Mouse (Mus musculus) cerebellum, adult 9-10 months (tissue): ENCODE results near the gene Chic2.

Experiments
- DNase-seq: peaks from one replicate; pipeline ENCODE4 v3.0.0; 2022

Chic2 gene

GRCm38 (mm10) chr5:75066715-75067114, 22.1 kb upstream of the Chic2 start:
- DNase-seq = no peak

GRCm38 (mm10) chr5:75063177-75063576, 18.6 kb upstream of the Chic2 start:
- no peak for DNase-seq

DNA sequence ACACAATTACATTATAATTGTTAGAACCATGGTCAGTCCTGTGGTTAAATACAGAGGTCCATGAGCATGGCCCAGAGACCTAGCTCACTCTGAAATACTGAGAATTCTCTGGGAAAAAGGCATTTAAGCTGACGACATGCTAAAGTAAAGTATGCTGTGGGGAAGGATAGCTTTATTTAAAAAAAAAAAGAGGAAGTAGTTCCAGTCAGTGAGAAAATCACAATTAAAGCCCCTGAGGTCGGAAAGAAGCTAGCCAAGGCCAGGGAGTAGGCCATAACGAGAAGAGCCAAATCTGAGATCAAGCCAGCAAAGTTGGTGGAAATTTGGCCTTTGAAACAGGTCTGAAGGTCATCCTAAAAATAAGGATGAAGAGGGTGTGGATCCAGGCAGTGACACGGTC, 6.5 kb upstream of the Chic2 start:
- no peak for DNase-seq

- DNase-seq = peak; percentile 47
Measured at GRCm38 (mm10) chr5:75046681-75047321, 2.2 kb upstream of the Chic2 start.

DNA sequence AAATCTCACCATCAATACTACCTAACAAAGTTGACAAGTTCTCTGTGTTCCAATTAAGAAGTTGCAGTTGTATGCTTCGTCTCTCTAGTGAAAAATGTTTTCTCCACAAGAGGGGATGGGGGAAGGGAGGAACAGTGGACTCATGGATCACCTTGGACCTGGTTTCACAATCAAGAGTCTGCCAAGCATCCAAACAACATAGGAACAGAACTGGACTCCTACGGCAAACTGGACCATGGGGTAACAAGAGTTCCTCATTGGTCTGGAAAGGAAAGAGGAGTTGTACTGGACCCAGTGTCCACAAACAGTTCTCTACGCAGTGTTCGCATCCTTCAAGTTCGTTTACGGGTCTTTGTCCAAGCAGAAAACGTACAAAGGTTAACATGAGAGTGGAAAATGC, 797 bp upstream of the Chic2 start:
- DNase-seq = peak; percentile 38

- DNase-seq = no peak
Measured at GRCm38 (mm10) chr5:75043621-75044301, 813 bp downstream of the Chic2 start.

DNA sequence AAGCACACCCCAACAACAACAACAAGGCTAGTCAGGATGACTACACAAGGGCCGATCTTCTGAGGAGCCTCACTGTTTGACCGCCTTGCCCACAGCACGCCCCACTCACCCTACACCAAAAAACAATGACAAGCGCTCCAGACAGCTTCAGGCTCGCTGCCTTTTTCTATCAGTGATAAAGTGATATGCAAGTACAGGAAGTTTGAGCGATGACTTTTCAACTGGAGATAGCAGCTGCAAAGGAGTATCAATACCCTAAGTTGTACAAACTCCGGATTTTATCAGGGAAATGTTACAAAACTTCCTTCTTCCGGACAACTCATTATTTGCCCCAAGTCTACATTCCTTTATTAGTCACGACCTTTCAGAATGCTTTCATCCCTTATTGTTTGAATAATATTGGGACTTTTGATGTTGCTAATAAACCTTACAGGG, 1.5 kb downstream of the Chic2 start:
- DNase-seq = peak; percentile 28

GRCm38 (mm10) chr5:75039307-75039706, 5.3 kb downstream of the Chic2 start:
- DNase-seq = no peak

GRCm38 (mm10) chr5:75035475-75035874, 9.1 kb downstream of the Chic2 start:
- no peak for DNase-seq

DNA sequence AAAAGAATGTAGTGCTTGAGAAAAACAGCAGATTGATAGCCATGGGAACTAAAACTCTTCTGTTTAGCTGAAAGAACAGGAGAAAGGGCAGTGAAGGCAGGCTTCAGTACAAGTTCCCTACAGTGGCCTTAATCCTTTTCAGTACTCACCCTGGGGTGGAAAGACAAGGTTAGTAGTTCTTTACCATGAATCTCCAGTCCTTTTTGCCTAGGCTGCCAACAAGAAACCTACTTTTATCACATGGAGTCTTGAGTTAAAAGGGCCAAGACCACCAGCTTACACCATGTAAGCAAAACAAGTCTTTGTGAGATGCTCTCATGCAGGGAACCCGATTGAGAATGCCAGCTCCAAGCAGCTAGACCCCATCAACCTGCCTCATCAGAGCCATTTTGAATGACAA, 29.8 kb downstream of the Chic2 start:
- DNase-seq = no peak

DNA sequence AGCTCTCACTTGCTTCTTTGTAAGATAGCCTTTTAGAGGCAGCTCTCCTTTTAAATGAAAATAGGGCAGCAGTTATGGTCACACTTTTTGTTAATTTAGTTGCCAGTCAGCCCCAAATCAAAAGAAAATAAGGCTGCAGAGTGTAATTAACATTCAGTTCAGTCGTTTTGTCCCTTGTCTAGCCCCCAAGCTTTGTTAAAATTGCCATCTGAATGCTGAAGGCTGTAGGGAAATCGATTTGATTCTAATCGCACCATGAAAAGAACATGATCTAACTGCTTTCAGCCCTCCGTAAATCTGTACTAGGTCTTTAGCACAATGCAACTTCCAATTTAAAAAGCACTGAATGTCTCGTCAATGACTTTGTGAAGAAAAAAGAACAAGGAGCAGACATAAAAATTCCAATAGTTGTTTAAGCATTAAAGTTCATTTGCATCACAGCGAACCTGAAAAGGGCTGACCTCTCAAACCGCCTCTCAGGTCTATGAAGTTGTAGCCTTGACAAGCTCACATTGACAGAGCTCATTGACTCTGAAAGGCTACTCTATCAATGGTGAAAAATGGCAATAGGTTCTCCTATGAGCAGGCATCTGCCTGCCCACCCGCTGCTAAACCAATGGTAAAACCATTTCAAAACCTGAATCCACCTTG, 31.7 kb downstream of the Chic2 start:
- peak; percentile 14 for DNase-seq

- peak; percentile 18 for DNase-seq
Measured at GRCm38 (mm10) chr5:75011985-75012738, 32.4 kb downstream of the Chic2 start.

DNA sequence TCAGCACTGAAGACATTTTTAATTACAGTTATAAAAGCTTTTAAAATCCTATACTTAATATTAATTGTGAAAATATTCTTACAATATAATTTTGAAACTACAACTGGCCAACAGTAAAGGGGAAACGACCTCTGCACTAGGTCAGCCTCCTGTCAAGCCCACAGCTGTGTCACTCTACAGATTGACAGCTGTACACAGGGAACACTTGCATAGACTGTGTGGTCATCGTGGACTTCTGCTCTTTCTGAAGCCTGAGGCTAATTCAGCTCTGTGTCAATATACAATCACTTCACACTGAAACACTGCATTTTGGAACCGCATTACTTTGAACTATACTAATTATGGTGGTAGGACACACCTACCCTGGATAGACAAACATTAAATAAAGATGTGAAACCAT, 39.8 kb downstream of the Chic2 start:
- no peak for DNase-seq

GRCm38 (mm10) chr5:75002109-75002508, 42.5 kb downstream of the Chic2 start:
- peak; percentile 60 for DNase-seq

DNA sequence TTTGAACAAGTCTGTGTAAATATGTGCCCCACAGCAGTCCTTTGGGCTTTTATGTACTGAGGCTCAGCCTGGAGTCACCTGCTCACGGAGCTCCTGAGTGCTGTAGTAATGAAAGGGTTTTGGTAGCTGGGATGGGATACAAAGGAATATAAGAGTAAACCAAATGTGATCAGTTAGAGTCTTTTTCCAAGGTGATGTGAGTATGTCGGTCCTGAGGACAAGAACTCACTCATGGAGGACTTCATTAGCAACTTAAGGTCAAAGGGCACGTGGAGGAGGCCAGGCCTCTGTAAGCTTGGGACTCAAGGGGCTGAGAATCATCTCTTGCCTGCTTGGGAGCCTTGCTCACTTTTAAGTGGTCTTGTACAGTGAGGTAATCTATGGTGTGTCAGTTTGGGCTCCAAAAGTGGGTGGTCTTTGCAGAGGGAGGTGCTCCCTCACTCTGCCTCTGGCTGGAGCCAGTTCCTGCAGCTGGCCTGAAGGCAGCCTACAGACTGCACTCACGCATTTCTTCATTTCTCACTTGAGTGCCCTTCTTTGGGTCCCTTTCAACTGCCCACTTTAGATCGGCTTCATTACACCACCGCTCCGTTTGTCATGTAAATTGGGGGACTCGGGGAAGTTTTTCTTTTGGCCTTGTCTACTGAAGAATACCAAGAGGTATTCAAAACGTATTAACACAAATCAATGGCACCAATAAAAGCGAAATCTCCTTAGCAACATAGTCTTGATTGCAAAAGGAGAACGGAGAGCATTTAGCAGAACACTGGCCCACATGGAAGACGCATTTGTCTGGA, 45.7 kb downstream of the Chic2 start:
- DNase-seq = no peak

- no peak for DNase-seq
Measured at GRCm38 (mm10) chr5:74994947-74995346, 49.6 kb downstream of the Chic2 start.

DNA sequence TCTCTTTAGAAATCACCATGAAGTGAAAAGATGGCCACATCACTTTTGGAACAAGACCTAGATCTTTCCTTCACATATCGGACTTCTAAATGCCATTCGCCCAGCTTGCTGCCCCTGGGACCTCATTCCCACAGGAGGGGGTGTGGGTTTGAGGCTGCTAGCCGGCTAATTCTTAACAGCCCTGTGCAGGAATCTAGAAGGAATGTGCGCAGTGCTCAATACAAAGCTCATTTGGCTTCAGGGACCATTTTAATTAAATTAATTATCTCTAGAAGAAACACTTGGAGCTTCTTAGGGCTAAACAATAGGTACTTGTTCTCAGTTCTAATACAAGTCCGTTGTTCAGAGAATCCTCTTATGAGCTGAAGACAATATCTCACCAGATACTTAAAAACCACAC, 60.5 kb downstream of the Chic2 start:
- no peak for DNase-seq

DNA sequence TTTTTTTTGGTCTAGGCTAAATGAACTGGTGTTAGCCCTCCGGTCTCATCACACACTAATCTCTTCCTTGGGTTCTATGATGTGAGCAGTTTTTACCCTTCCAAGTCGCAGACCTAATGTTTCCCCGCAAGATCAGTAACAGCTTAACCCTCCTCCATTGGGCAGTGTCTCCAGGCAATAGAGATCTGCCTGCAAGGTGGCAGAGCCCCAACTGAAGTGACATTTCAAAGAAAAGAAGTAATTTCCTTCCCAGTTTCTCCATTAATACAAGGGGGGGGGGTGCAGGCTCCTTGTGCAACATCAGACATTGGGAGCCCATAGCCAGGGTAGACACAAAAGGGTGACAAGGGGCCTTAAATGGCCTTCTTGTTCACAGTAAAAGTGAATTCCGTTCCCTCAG, 64.0 kb downstream of the Chic2 start:
- no peak for DNase-seq

DNA sequence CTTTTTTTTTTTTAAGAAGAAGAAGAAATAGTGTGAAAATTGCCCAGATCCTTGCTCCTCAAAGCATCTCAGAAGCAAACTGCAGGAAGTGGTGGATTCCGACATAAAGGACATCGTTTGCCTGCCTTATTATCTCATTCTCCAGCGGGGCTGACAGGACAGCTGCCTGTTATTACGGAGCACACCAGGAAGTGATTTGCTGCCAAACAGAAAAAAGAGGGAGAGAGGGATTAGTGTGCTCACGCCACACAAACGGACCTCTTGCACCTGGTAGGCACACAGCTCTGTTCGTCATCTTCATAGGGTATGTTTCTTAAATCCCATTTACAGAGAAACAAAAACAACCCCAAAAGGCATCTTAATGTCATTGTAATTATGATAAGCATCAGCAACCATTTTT, 64.4 kb downstream of the Chic2 start:
- DNase-seq = no peak

DNA sequence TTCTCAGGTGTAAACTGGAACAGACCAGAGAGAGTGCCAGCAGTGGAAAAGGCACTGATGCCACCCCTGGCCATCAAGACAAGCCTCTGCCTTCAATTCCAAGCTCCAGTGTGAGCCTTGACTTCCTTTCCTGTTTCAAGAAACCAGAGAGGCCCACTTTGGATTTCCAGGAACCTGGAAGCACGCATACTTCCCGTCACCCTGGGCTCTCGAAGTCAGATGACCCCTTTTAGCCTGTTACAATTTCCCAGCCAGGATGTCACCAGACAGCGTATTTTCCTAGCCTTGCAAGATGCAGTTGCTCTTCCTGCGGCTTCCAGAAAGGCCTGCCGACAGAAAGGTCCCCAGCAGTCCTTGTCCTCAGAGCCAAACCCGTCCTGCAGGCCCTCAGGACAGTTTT, 65.0 kb downstream of the Chic2 start:
- no peak for DNase-seq

DNA sequence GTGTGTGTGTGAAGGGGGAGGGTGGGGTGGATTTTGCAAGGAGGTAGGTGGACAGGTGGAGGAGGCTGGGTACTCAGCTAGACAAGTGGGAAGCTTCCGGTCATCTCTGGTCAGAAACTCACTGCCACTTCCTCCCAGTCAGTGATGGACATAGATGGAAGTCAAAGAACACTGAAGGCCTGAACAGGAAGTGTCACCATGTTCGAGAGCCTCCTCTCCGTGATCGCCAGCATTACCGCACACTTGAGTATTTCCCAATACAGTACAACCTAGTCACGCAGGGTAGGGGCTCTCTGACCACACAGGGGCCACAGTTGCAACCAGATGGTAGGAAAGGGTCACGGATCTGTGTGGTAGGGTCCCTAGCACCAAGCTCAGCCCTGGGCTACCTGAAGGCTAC, 69.1 kb downstream of the Chic2 start:
- no peak for DNase-seq

DNA sequence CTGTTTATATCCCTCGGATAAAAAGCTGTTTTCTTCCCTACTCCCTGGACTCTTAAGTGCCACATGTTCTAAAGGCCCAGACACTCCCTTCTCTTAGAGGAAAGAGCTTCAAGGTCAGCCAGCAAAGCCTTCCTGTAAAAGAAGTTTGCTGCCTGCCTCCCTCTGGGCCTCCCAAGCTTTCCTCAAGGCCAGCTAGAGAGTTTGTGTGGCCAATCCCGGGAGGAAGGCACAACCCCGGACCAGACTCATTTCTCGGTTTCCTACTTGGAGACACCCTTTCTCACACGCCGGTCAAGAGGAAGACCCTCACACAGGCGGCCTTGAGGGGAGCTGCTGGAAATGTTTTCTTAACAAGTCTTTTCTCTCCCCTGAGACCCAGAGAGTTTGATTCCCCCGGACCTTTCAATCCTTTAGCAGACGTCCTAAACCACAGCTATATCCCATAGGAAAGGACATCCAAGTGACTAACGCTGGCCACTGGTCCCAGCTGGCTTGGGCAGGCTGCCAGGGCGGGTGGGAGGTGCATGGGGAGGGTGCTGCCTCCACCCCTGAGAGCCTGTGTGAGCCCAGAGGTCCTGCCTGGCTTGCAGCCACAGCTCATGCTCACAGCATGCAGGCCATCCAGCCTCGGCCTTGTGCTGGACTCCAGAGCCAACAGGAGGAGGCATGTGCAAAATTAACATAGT, 69.7 kb downstream of the Chic2 start:
- no peak for DNase-seq
